Mouse (Mus musculus): ENCODE measurements around the gene Ubald2. TPM values are rescaled to one million over a fixed set of nuclear protein-coding genes. Genes with fewer than 3 reads are reported as not detected.

Ubald2 gene
- polyA plus RNA-seq, 1 experiment from 2014 or later = 32.3 TPM

DNA sequence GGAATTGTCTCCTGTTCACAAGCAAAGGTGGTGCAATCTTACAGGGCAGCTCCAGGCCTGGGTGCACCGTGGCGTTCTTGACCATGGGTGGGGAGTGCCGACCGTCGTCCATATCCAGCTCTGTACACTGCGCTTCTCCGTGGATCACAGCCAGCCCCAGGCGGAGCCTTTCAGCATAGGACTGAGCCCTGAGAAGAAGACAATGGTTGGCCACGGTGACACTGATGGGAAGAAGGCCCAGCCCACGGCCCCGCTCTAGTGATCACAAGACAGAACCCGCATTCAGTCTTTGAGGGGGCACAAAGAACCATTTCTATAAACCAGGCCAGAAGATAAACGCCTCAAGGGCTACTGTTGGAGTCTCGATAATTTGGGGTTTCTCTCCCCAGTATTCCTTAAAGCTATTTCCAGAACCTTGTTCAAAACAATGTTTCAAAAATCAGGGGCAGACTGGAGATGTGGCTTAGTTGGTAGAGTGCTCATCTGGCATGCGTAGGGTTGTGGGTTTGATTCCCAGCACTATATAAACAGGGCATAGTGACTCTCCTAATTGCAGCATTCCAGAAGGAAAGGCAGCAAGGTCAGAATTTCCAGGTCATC, 43.4 kb downstream of the Ubald2 start:
- WGBS = 67% methylated on average over 15 of the region's 15 CpGs
- Histone ChIP-seq H3K4me2 (replicated peaks) (no peak overlapping the region), H3K27ac (no peak overlapping the region), H3K9me3 (no peaks in the 10 kb centered on the region), H3K4me3 (no peak overlapping the region), H3K27me3 (no peaks in the 10 kb centered on the region), H3K4me1 (no peaks in the 10 kb centered on the region), H3K9ac (no peak overlapping the region), H3K36me3 (peaks cover 98% of the 10 kb centered on the region)
- no peak for ATAC-seq (ENCODE audit: insufficient number of reproducible peaks, insufficient read depth, low FRiP score, low TSS enrichment)

DNA sequence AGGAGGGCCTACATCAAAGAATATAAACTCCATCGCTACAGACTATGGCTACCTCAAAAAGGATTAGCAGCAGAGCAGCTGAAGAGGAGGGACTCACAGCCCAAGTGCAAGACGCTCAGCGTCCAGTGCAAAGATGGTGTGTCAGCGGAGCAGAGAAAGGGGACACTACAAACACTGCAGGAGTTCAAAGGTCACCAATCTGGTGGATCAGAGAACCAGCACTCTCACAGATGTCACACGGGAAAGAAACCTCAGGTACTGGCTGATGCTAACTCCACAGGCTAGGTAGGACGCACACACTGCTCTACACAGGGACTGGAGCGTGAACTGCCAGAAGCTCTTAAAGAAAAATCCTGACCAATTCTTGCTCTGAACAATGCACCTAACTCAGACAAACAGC, 45.1 kb downstream of the Ubald2 start:
- H3K9me3 ChIP-seq = no peaks in the 10 kb centered on the region
- no peaks in the 10 kb centered on the region for H3K4me1 ChIP-seq
- no peak for ATAC-seq (ENCODE audit: insufficient number of reproducible peaks, insufficient read depth, low FRiP score, low TSS enrichment)
- no peak overlapping the region for H3K4me2 ChIP-seq (replicated peaks)
- WGBS = 68% methylated on average over 7 of the region's 7 CpGs
- H3K9ac ChIP-seq = no peak overlapping the region
- H3K27me3 ChIP-seq = no peaks in the 10 kb centered on the region
- H3K27ac ChIP-seq = no peak overlapping the region
- H3K36me3 ChIP-seq = peaks cover 94% of the 10 kb centered on the region
- no peak overlapping the region for H3K4me3 ChIP-seq

DNA sequence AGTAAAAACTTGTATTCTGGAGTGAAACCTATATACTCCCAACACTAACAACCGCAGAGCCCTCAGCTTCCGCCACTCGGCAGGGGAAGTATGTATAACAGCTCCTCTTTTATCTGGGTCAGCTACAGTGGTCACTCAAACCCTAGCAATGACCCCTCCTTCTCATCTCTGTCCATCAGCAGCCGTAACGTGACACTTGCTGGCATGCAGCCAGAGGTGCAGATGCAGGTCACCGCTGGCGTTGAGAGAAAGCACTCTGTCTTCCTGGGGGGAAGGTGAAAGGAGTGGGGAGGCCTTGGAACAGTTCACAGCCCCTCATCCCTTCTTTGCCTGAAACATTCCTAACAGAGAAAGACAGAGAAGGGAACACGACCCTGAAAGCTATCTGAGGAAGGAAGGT, 45.9 kb downstream of the Ubald2 start:
- Histone ChIP-seq H3K9me3 (no peaks in the 10 kb centered on the region), H3K36me3 (peaks cover 97% of the 10 kb centered on the region), H3K4me2 (replicated peaks) (no peak overlapping the region), H3K27ac (no peak overlapping the region), H3K4me3 (no peak overlapping the region), H3K9ac (no peak overlapping the region), H3K4me1 (no peaks in the 10 kb centered on the region), H3K27me3 (no peaks in the 10 kb centered on the region)
- 45% methylated on average over 8 of the region's 8 CpGs for WGBS
- no peak for ATAC-seq (ENCODE audit: insufficient number of reproducible peaks, insufficient read depth, low FRiP score, low TSS enrichment)

DNA sequence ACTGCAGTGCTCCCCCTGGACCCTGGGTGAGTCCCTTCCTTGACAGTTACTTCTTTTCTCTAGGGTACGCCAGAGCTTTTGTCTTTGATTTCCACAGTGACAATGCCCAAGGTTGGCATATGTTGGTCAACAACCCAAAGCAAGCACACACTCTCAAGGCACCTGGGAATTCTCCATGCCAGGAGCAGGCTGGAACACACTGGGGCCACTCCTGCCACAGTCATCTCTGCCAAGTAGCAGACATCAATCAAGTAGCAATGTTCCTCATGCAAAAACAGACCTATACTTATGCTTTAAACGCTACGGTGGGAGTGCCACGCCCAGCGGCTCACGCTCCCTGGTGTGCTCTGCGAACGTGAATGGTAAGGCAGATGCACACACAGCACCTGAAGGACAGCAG, 47.1 kb downstream of the Ubald2 start:
- Histone ChIP-seq H3K9ac (no peak overlapping the region), H3K4me2 (replicated peaks) (no peak overlapping the region), H3K27ac (no peak overlapping the region), H3K4me3 (no peak overlapping the region), H3K4me1 (no peaks in the 10 kb centered on the region), H3K36me3 (peaks cover 96% of the 10 kb centered on the region), H3K27me3 (no peaks in the 10 kb centered on the region), H3K9me3 (no peaks in the 10 kb centered on the region)
- WGBS = 95% methylated on average over 8 of the region's 8 CpGs
- ATAC-seq (ENCODE audit: insufficient number of reproducible peaks, insufficient read depth, low FRiP score, low TSS enrichment) = no peak

DNA sequence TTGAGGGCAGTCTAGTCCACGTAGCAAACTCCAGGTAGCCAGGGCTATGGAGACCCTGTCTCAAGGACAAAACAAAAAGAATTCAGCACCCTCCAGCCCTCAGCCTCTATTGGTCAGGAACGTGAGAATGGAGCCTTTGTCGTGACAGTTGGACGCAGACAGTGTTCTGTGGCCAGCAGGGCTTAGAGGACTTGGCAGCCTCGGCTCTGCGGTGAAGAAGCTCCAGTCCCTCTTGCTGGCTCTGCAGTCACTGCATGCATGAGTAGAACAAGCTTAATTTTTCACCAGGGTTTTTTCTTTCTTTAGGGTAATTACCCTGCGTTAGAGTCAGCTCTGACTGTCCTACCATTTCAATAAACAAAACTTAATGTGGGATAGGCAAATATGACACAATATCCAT, 47.9 kb downstream of the Ubald2 start:
- no peaks in the 10 kb centered on the region for H3K9me3 ChIP-seq
- peaks cover 94% of the 10 kb centered on the region for H3K36me3 ChIP-seq
- no peak overlapping the region for H3K9ac ChIP-seq
- H3K27me3 ChIP-seq = no peaks in the 10 kb centered on the region
- H3K27ac ChIP-seq = no peak overlapping the region
- no peak overlapping the region for H3K4me2 ChIP-seq (replicated peaks)
- H3K4me3 ChIP-seq = no peak overlapping the region
- 81% methylated on average over 7 of the region's 7 CpGs for WGBS
- ATAC-seq (ENCODE audit: insufficient number of reproducible peaks, insufficient read depth, low FRiP score, low TSS enrichment) = no peak
- H3K4me1 ChIP-seq = no peaks in the 10 kb centered on the region

DNA sequence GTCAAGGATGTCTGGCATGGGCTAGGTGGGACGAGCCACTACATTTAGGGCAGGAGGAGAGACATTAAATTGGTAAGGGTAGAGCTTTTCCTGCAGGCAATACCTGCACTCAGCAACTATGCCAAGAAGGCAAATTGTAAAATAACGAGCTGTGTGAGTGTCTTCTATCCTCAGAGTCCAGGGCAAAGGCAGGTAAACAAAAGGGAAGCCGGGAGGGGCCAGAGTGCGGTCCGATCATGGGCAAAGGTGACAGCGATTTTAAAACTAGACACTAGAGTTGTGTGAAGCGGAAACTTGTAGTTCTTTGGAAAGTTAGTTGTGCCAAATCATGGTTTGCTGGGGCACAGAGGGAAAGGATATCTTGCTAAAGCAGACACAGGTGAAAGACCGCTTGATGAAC, 50.4 kb downstream of the Ubald2 start:
- no peak for ATAC-seq (ENCODE audit: insufficient number of reproducible peaks, insufficient read depth, low FRiP score, low TSS enrichment)
- Histone ChIP-seq H3K4me1 (peaks cover 5% of the 10 kb centered on the region; the same call in 1 of the 2 replicates), H3K9me3 (no peaks in the 10 kb centered on the region), H3K4me2 (replicated peaks) (no peak overlapping the region), H3K9ac (no peak overlapping the region), H3K27ac (no peak overlapping the region), H3K4me3 (no peak overlapping the region), H3K36me3 (peaks cover 82% of the 10 kb centered on the region), H3K27me3 (no peaks in the 10 kb centered on the region)
- 89% methylated on average over 8 of the region's 8 CpGs for WGBS

DNA sequence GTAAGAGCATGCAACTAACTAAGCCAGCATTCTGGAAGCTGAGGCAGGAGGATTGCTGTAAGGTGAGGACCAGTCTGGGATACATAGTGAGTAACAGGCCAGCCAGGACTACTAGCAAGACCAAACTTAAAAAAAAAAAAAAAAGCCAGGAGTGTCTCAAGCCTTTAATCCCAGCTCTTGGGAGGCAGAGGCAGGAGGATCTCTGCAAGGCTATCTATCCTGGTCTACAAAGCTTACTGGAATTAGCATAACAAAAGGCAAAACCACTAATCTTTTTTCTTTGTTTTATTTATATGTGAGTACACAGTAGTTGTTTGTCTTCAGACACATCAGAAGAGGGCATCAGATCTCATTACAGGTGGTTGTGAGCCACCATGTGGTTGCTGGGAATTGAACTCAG, 54.3 kb downstream of the Ubald2 start:
- Histone ChIP-seq H3K27me3 (no peaks in the 10 kb centered on the region), H3K27ac (no peak overlapping the region), H3K9me3 (no peaks in the 10 kb centered on the region), H3K4me3 (no peak overlapping the region), H3K4me1 (peaks cover 8% of the 10 kb centered on the region), H3K36me3 (peaks cover 46% of the 10 kb centered on the region), H3K4me2 (replicated peaks) (no peak overlapping the region), H3K9ac (no peak overlapping the region)
- no peak for ATAC-seq (ENCODE audit: insufficient number of reproducible peaks, insufficient read depth, low FRiP score, low TSS enrichment)

Other genes with a start within 250 kb of the Ubald2 start
- gene Ten1, start 235.2 kb upstream of the Ubald2 start, polyA plus RNA-seq (2016; fragmentation: Nextera tagmentation; extraction: Ambion mirVana) = 66.5 and 71.9 TPM in 2 replicates
- gene Acox1, start 235.0 kb upstream of the Ubald2 start, polyA plus RNA-seq (2016; fragmentation: Nextera tagmentation; extraction: Ambion mirVana) = 25.8 and 26.4 TPM in 2 replicates
- 2.9 and 3.1 TPM in 2 replicates for gene Evpl, start 196.0 kb upstream of the Ubald2 start, polyA plus RNA-seq (2016; fragmentation: Nextera tagmentation; extraction: Ambion mirVana)
- 105 and 107 TPM in 2 replicates for gene Srp68, start 159.9 kb upstream of the Ubald2 start, polyA plus RNA-seq (2016; fragmentation: Nextera tagmentation; extraction: Ambion mirVana)
- 0.47 and 0.56 TPM in 2 replicates for gene Galr2, start 153.2 kb upstream of the Ubald2 start, polyA plus RNA-seq (2016; fragmentation: Nextera tagmentation; extraction: Ambion mirVana)
- gene Exoc7, start 126.9 kb upstream of the Ubald2 start, polyA plus RNA-seq (2016; fragmentation: Nextera tagmentation; extraction: Ambion mirVana) = 78.8 and 83.9 TPM in 2 replicates
- 1.0 and 1.8 TPM in 2 replicates for gene Foxj1, start 98.7 kb upstream of the Ubald2 start, polyA plus RNA-seq (2016; fragmentation: Nextera tagmentation; extraction: Ambion mirVana)
- 27.4 and 33.3 TPM in 2 replicates for gene Rnf157, start 21.1 kb upstream of the Ubald2 start, polyA plus RNA-seq (2016; fragmentation: Nextera tagmentation; extraction: Ambion mirVana)
- 0.14 and 0.39 TPM in 2 replicates for gene Qrich2, start 32.1 kb downstream of the Ubald2 start, polyA plus RNA-seq (2016; fragmentation: Nextera tagmentation; extraction: Ambion mirVana)
- gene Prpsap1, start 60.1 kb downstream of the Ubald2 start, polyA plus RNA-seq (2016; fragmentation: Nextera tagmentation; extraction: Ambion mirVana) = 197 and 211 TPM in 2 replicates
- gene Sphk1, start 96.8 kb downstream of the Ubald2 start, polyA plus RNA-seq (2016; fragmentation: Nextera tagmentation; extraction: Ambion mirVana) = 6.9 and 8.3 TPM in 2 replicates
- gene Ube2o, start 147.4 kb downstream of the Ubald2 start, polyA plus RNA-seq (2016; fragmentation: Nextera tagmentation; extraction: Ambion mirVana) = 19.9 and 26.4 TPM in 2 replicates
- gene Aanat, start 152.3 kb downstream of the Ubald2 start, polyA plus RNA-seq (2016; fragmentation: Nextera tagmentation; extraction: Ambion mirVana) = not detected in 2 replicates
- gene Rhbdf2, start 192.9 kb downstream of the Ubald2 start, polyA plus RNA-seq (2016; fragmentation: Nextera tagmentation; extraction: Ambion mirVana) = 4.5 and 4.7 TPM in 2 replicates
- gene Prcd, start 219.4 kb downstream of the Ubald2 start, polyA plus RNA-seq (2016; fragmentation: Nextera tagmentation; extraction: Ambion mirVana) = 0.59 and 0.86 TPM in 2 replicates
- 6.4 and 7.1 TPM in 2 replicates for gene Cygb, start 220.2 kb downstream of the Ubald2 start, polyA plus RNA-seq (2016; fragmentation: Nextera tagmentation; extraction: Ambion mirVana)